Mouse (Mus musculus) erythroblast, embryonic 14.5 days (primary cell): Measurements from ENCODE around the gene Arvcf.

Source experiments
- GATA1 ChIP-seq: IDR thresholded peaks from 2 replicates; pipeline ENCODE4 v1.6.1; 2012; ENCODE audit warnings: low read length, inconsistent platforms, mixed read lengths
- TAL1 ChIP-seq: IDR thresholded peaks from 3 replicates; pipeline ENCODE4 v1.6.1; 2012; ENCODE audit warnings: low read length, inconsistent platforms, mixed read lengths

- TF ChIP-seq GATA1 (no peak), TAL1 (no peak)
Measured at GRCm38 (mm10) chr16:18392469-18393426, 44.8 kb downstream of the Arvcf start.
